Mouse (Mus musculus): ENCODE results near the gene Acpp.

Acpp gene

GRCm38 (mm10) chr9:104254408-104255180 is 83.0 kb downstream of the Acpp start:
- no peak for DNase-seq (ENCODE audit: extremely low read depth, insufficient read length, low spot score)

- DNase-seq (ENCODE audit: extremely low read depth, insufficient read length, low spot score), result no peak
These were observed 84.9 kb downstream of the Acpp start for GRCm38 (mm10) chr9:104252637-104253036.

- DNase-seq (ENCODE audit: extremely low read depth, insufficient read length, low spot score), result peak; percentile 9
These were observed 85.9 kb downstream of the Acpp start for GRCm38 (mm10) chr9:104251687-104252086.

- DNase-seq (ENCODE audit: extremely low read depth, insufficient read length, low spot score), result no peak
These were observed 86.4 kb downstream of the Acpp start for GRCm38 (mm10) chr9:104251111-104251510.

- no peak for DNase-seq (ENCODE audit: extremely low read depth, insufficient read length, low spot score)
These were observed 90.1 kb downstream of the Acpp start for GRCm38 (mm10) chr9:104247307-104247987.

- DNase-seq (ENCODE audit: extremely low read depth, insufficient read length, low spot score), result no peak
These were observed 93.6 kb downstream of the Acpp start for GRCm38 (mm10) chr9:104243799-104244466.

- DNase-seq (ENCODE audit: extremely low read depth, insufficient read length, low spot score), result no peak
These were observed 97.4 kb downstream of the Acpp start for GRCm38 (mm10) chr9:104240146-104240545.

- no peak for DNase-seq (ENCODE audit: extremely low read depth, insufficient read length, low spot score)
These were observed 98.5 kb downstream of the Acpp start for GRCm38 (mm10) chr9:104239076-104239475.
